Mouse (Mus musculus): ENCODE measurements around the gene Hivep3. TPM values are rescaled to one million over a fixed set of nuclear protein-coding genes. Genes with fewer than 3 reads are reported as not detected.

Gene Hivep3
- polyA plus RNA-seq, 1 experiment: 1.7 TPM

- no peak overlapping the region for H3K27ac ChIP-seq (ENCODE audit: control insufficient read depth, insufficient read depth, low read depth, low read length)
- H3K4me3 ChIP-seq (ENCODE audit: control insufficient read depth, low read depth, low read length): no peak overlapping the region
- TF ChIP-seq POLR2A (IDR thresholded peaks at IDR 0.05; ENCODE audit: control insufficient read depth, low read depth, low read length): no peak
- no peak for TF ChIP-seq CTCF (IDR thresholded peaks at IDR 0.05; ENCODE audit: control insufficient read depth, insufficient read depth, insufficient replicate concordance, low read depth, low read length)
- no peaks in the 10 kb centered on the region for H3K36me3 ChIP-seq (ENCODE audit: control insufficient read depth, insufficient read depth, low read length)
- H3K27me3 ChIP-seq (ENCODE audit: control insufficient read depth, insufficient read depth, low read length): no peaks in the 10 kb centered on the region
- no peaks in the 10 kb centered on the region for H3K4me1 ChIP-seq (ENCODE audit: control insufficient read depth, insufficient read depth, low read length)
Measured at GRCm38 (mm10) chr4:120184374-120184991, 450.9 kb downstream of the Hivep3 start.

GRCm38 (mm10) chr4:120186441-120186840 lies 452.9 kb downstream of the Hivep3 start:
- no peak overlapping the region for H3K4me3 ChIP-seq (ENCODE audit: control insufficient read depth, low read depth, low read length)
- no peaks in the 10 kb centered on the region for H3K4me1 ChIP-seq (ENCODE audit: control insufficient read depth, insufficient read depth, low read length)
- no peaks in the 10 kb centered on the region for H3K36me3 ChIP-seq (ENCODE audit: control insufficient read depth, insufficient read depth, low read length)
- TF ChIP-seq CTCF (IDR thresholded peaks at IDR 0.05; ENCODE audit: control insufficient read depth, insufficient read depth, insufficient replicate concordance, low read depth, low read length) (no peak), POLR2A (IDR thresholded peaks at IDR 0.05; ENCODE audit: control insufficient read depth, low read depth, low read length) (no peak)
- H3K27ac ChIP-seq (ENCODE audit: control insufficient read depth, insufficient read depth, low read depth, low read length): no peak overlapping the region
- H3K27me3 ChIP-seq (ENCODE audit: control insufficient read depth, insufficient read depth, low read length): no peaks in the 10 kb centered on the region

- TF ChIP-seq POLR2A (IDR thresholded peaks at IDR 0.05; ENCODE audit: control insufficient read depth, low read depth, low read length) (no peak), CTCF (IDR thresholded peaks at IDR 0.05; ENCODE audit: control insufficient read depth, insufficient read depth, insufficient replicate concordance, low read depth, low read length) (peak; percentile 51; the same call in 1 of the 2 replicates)
- Histone ChIP-seq H3K27ac (ENCODE audit: control insufficient read depth, insufficient read depth, low read depth, low read length) (no peak overlapping the region), H3K36me3 (ENCODE audit: control insufficient read depth, insufficient read depth, low read length) (no peaks in the 10 kb centered on the region), H3K4me1 (ENCODE audit: control insufficient read depth, insufficient read depth, low read length) (no peaks in the 10 kb centered on the region), H3K27me3 (ENCODE audit: control insufficient read depth, insufficient read depth, low read length) (no peaks in the 10 kb centered on the region), H3K4me3 (ENCODE audit: control insufficient read depth, low read depth, low read length) (no peak overlapping the region)
Measured at GRCm38 (mm10) chr4:120186934-120187333, 453.4 kb downstream of the Hivep3 start.

Other genes with a start within 250 kb of the Hivep3 start
- 0.46 and 0.65 TPM in 2 replicates for gene Rimkla, start 241.2 kb upstream of the Hivep3 start, polyA plus RNA-seq (2012; rRNA removed)
- gene Foxj3, start 196.8 kb upstream of the Hivep3 start, polyA plus RNA-seq (2012; rRNA removed): 7.2 and 8.8 TPM in 2 replicates
- 10.3 and 12.0 TPM in 2 replicates for gene Frg2f1, start 194.3 kb upstream of the Hivep3 start, polyA plus RNA-seq (2012; rRNA removed)
- gene Guca2a, start 96.1 kb upstream of the Hivep3 start, polyA plus RNA-seq (2012; rRNA removed): 0.78 and 1.3 TPM in 2 replicates
- 0.48 and 3.0 TPM in 2 replicates for gene Guca2b, start 74.8 kb upstream of the Hivep3 start, polyA plus RNA-seq (2012; rRNA removed)